Mouse (Mus musculus) heart, adult 2 months (tissue): ENCODE measurements at regions not wholly inside any gene's neighbourhood (a gene's known extent, or its start where the extent isn't known, plus 50 kb on each side); places are given as distances from the start of the nearest gene placed in this dataset.

Experiments
- CTCF ChIP-seq: fragments of 200-600 bp; IDR thresholded peaks from 2 replicates; pipeline ENCODE4 v1.8.1; 2022; ENCODE audit warnings: antibody characterized with exemption, mild to moderate bottlenecking, moderate library complexity
- POLR2A ChIP-seq: fragments of 200-500 bp; IDR thresholded peaks from 2 replicates; pipeline ENCODE4 v1.6.1; 2011; ENCODE audit warnings: mild to moderate bottlenecking, low read depth, low read length, control low read depth; ENCODE audit not compliant: insufficient read depth

DNA sequence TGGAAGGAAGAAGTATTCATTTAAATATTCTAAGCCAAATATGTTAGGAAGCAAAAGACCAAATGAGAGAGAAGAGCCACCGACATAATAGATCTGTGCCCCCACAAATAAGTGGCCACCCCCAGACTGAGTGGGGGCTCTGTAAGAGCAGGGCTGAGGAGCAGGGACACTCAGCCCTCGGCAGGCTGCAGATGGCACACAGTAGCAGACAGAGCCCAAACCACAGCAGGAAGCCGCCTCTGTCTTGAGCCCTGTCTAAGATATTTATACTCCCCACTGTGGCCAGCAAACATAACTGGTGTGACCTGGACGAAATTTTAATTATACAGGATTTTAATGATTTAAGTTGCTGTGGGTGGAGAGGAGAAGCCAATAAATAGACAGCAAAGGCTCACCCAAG is 126.4 kb upstream of the Ank start:
- TF ChIP-seq CTCF (no peak), POLR2A (no peak)
